Mouse (Mus musculus) kidney, adult 2 months (tissue): ENCODE data around the gene Mansc1.

ENCODE experiments used
- CTCF ChIP-seq: fragments of 200-500 bp; conservative IDR thresholded peaks from 2 replicates; pipeline ENCODE4 v1.5.1; 2011; ENCODE audit warnings: low read depth, mild to moderate bottlenecking, control low read depth, low read length, moderate library complexity, mixed read lengths; ENCODE audit not compliant: insufficient read depth, insufficient read length
- POLR2A ChIP-seq: fragments of 200-500 bp; IDR thresholded peaks from one replicate; pipeline ENCODE4 v1.6.1; 2011; ENCODE audit warnings: low read depth, low read length, control low read depth

GRCm38 (mm10) chr6:134617589-134617988, 14.7 kb downstream of the Mansc1 start:
- TF ChIP-seq POLR2A (no peak), CTCF (no peak)
